Mouse (Mus musculus) spleen, adult 12 weeks (tissue): Measurements from ENCODE around the gene Arid4b.

ENCODE experiments used
- DNase-seq: peaks from one replicate; pipeline ENCODE4 v3.0.0; 2022; ENCODE audit warnings: low spot score

The Arid4b gene

GRCm38 (mm10) chr13:14062209-14063012, 621 bp upstream of the Arid4b start:
- DNase-seq: no peak

DNA sequence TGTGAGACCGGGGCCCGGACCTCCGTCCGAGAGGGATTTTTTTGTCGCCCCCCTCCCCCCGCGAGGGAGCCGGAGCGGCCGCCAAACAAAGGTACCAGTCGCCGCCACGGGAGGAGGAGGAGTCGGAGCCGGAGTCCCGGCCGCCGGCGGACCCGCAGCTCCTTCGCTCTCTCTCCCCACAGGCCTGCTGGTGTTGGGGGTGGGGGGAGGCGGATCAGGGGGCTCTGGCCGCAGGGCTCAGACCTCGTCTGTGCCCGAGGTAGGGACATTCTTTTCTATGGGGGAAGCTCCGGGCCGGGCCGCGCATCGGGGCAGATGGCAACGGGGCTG, 875 bp downstream of the Arid4b start:
- DNase-seq: no peak

GRCm38 (mm10) chr13:14064341-14065027, 1.5 kb downstream of the Arid4b start:
- peak; percentile 42 for DNase-seq

DNA sequence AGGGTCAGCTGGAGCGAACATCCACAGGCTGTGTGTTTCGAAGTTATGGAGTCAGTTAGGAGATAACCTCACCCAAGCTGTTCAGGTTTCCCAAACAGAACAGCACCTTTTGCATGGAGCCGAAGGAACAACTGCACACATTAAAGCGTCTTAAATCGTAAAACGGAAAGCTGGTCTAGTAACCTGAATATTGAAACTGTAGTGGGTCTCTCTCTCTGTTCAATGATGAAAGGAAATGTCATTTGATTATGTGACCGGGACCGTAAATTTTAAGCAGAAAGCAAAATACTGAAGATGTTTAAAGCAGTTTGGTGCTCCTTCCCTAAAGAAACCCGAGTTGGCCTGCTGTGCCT, 2.0 kb downstream of the Arid4b start:
- DNase-seq: no peak

GRCm38 (mm10) chr13:14065701-14066100, 2.7 kb downstream of the Arid4b start:
- no peak for DNase-seq

DNA sequence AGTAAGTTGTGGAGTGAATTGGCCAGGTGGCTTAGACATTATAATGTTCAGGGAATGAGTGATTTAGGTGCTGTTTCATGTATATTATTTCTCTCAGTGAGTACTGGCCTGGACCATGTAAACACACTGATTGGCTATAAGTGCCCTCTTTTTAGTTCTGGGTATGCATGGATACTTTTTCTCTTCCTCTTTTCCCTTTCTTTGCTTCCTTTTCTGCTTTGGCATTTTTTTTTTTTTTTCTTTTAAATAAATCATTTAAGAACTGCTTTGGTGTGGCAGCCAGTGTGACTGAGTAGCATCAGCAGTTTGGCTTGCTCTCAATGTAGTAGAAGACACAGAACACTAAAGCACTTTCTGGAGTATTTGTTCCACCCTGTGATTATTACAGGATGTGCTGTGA, 5.0 kb downstream of the Arid4b start:
- DNase-seq: no peak

DNA sequence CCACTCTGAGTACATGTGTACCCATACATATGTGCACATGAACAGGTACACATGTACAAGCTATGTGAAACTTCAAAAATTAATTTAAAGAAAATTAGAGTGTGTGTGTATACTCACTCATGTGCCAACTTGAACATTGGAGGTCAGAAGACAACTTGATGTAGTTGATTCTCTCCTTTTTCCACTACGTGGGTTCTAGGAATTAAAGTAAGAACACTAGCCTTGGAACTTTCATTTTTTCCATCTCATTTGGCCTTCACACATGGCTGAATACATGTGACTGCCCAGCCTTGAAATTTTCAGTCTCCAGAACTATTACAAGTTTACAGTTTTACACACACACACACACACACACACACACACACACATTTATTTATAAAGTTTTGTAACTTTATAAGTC, 6.3 kb downstream of the Arid4b start:
- DNase-seq: no peak

DNA sequence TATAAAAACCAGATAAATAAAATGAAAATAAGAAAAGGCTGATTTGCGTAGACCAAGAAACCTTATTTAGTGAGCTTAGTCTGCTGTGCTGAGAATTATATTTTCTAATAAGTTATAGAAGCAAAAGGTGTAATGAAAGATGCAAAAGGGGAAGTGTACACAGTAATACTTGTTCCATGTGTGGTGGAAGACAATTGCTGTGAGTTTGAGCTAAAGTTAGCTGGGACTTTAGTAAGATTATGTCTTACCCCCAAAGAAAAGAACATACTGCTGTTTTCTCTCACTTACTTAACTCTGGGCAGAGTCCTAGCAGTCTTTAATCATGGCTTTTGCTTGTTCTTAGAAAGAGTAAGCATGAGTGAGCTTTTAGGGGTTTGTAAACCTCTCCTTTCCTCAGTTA, 11.3 kb downstream of the Arid4b start:
- DNase-seq: no peak

DNA sequence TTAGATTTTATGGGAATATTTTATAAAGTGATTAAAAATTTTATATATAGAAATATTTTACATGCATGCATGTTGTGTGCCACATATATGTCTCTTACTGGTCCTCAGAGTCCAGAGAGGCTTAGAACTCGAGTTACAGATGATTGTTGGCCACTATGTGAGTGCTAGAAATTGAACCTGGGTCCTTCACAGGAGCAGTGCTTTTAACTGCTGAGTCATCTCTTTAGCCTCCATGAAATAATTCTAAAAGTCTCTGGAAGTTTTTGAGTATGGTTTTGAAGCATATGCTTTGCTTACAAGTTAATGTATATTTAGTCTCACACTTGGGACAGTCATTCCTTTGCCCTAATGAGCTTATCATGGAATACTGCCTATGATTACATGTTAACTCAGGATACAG, 12.3 kb downstream of the Arid4b start:
- no peak for DNase-seq

DNA sequence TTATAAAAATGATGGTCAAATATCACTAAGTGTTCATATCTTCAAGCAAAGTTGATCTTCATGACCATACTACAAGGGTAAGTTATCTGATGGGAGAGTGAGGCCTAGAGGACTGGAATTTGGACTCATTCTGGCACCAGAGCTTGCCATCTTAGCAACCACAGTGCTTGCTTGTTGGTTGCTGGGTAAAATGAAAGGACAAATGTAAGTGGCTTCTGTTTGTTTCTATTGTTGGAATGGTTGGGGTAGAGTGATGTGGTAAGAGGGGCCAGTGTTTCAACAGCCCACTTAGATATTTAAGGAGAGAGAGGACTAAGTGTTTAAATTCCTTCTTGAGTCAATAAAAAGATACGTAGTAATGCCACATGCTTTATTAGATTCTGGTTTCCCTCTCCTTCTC, 25.6 kb downstream of the Arid4b start:
- DNase-seq: no peak

- no peak for DNase-seq
Observed at GRCm38 (mm10) chr13:14103026-14103425, 40.0 kb downstream of the Arid4b start.

GRCm38 (mm10) chr13:14110154-14110873, 47.3 kb downstream of the Arid4b start:
- DNase-seq: no peak

DNA sequence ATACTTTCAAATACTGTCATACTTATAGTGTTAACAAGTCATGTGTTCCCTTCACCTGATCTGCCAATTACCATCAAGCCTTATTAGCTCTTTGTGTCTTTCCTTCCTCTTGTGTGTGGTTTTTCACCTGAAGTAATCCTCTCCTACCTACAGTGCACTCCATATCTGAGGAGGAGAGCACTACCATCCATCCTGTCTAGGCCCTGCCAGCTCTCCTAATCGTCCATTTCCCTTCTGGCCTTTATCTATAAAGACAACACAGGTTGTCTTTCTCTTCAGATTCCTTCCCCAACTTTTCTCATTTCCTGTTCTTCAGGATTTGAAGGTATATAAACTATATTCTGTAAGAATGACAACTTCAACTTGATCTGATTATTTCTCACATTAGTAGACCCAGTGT, 48.1 kb downstream of the Arid4b start:
- no peak for DNase-seq

DNA sequence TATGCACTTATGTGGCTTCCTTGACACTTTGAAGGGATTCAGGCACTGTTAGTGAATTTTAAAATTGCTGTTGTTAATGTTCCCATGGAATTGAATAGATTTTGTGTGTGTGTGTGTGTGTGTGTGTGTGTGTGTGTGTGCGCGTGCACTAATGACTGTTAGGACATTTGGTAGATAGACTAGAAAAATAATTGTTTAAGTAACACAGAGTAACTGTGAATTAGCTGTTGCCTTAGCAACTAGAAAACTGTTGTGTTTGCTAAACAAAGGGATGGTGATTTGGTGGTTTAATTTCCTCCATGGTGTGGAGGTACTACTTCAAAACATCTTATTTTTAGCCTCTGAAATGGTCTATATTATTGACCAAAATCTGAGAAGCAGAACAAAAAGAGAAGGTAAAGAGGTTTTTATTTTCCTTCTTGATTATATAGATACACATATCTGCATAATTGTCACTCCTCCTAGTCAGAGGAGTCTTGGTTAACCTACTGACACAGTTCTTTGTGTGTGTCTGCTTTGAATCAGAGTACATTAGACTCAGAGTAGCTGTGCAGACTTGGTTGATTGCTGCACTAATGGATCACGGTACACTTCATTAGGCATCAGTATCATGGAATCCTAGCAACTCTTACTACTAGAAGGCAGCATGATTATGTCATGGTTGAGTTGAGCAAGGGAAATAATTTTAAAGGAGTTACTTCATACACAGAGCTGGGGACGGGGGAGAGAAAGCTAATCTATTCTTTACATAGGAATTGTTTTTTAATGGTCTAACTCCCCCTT, 50.9 kb downstream of the Arid4b start:
- DNase-seq: no peak

GRCm38 (mm10) chr13:14115805-14116204, 52.8 kb downstream of the Arid4b start:
- DNase-seq: no peak

GRCm38 (mm10) chr13:14131651-14132050, 68.6 kb downstream of the Arid4b start:
- no peak for DNase-seq

DNA sequence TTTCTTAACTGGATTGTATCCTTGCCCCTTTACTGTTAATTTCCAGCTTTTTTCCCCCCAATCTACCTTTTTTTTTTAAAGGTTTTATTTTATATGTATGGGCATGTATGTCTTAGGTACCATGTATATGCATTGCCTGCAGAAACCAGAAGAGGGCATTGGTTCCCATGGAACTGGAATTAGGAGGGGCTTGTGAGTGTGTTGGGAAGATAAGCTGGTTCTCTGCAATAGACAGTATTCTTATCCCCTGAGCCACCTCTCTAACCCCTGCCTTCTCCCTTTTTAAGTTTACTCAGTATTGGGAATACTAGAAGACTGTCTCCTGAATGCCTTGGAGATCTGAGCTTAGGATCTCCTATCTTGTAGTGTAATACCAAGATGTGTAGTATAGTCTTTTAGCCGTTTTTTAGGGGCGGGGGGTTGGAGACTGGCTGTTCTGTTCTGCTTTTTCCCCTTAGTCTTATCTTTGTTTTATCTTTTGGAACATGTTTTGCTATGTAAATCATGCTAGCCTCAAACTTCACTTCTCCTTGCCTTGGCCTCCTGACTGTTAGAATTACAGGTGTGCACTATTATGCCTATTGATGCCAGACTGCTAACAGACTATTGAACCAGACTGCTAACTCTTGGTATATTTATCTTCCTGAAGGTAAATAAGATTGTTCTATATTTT, 79.4 kb downstream of the Arid4b start:
- DNase-seq: peak; percentile 7

DNA sequence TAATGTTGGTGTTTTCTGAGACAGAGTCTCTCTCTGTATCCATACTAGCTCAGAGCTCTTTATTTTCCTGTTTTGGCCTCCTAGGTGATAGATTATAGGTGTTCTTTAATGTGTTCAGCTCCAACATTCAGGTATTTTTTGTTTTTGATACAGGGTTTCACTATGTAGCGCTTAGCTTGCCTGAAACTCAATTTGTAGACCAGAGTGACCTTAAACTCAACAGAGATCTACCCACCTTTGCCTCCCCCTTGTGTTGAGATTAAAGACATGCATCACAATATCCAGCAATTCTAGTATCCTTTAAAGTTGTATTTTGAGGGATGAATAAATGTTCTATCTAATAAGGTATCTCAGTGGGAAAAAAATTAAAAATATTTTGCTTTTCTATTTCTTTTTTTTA, 115.0 kb downstream of the Arid4b start:
- no peak for DNase-seq

DNA sequence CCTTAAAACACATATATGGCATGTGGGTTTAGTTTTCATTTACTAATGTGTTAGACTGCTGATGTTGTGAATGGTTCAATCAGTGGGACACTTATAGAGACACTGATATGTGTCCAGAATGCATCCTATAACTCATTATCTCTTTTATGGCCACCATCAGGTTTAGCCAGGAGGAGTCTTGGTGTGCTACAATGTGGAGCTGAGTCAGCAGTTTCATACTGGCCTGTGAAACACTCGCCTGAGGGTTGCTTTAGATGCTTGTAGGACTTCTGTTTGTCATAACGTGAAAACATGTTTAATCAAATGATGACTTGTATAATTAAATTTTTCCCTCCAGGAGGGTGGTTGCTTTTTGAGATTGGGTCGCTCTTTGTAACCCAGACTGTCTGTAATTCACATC, 116.6 kb downstream of the Arid4b start:
- DNase-seq: no peak

DNA sequence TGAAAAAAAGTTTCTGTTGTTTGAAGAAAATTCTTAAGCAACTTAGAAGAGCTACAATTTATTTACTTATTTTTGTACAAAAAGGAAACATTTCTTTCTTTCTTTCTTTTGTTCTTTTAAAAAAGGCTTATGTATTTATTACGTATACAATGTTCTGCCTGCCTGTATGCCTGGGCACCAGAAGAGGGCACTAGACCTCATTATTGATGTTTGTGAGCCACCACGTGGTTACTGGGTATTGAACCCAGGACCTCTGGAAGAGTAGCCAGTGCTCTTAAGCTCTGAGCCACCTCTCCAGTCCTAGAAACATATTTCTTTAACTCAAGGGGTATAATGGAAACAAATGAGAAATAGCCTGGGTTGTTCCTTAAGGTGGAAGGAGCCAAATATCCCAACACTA, 182.9 kb downstream of the Arid4b start:
- no peak for DNase-seq
